Mouse (Mus musculus) hindbrain, embryonic 16.5 days (tissue): Measurements from ENCODE around the gene Nfx1. TPM values are rescaled to one million over a fixed set of nuclear protein-coding genes. Genes with fewer than 3 reads are reported as not detected.

Experiments used
- ATAC-seq: fragments of 200-750 bp; cut with Nextera tagmentation; 2 replicates; pipeline ENCODE4 v1.8.0; 2017; ENCODE audit warnings: moderate TSS enrichment, moderate library complexity
- H3K27ac ChIP-seq: fragments of 300-500 bp; sonication (generic); 2 replicates; pipeline ENCODE4 v1.5.1; 2014; ENCODE audit warnings: low read depth, mild to moderate bottlenecking, control low read depth, low read length, moderate library complexity
- H3K27me3 ChIP-seq: fragments of 300-500 bp; sonication (generic); replicated peaks from 2 replicates; pipeline ENCODE4 v1.6.1; 2014; ENCODE audit warnings: low read length; ENCODE audit not compliant: control insufficient read depth, insufficient read depth
- H3K36me3 ChIP-seq: fragments of 300-500 bp; sonication (generic); 2 replicates; pipeline ENCODE4 v1.6.1; 2014; ENCODE audit warnings: mild to moderate bottlenecking, low read length, moderate library complexity, mixed read lengths; ENCODE audit not compliant: control insufficient read depth, insufficient read depth
- H3K4me1 ChIP-seq: fragments of 300-500 bp; sonication (generic); 2 replicates; pipeline ENCODE4 v1.6.1; 2014; ENCODE audit warnings: low read depth, low read length; ENCODE audit not compliant: control insufficient read depth, insufficient read depth
- H3K4me2 ChIP-seq: fragments of 300-500 bp; sonication (generic); 2 replicates; pipeline ENCODE4 v1.6.1; 2014; ENCODE audit warnings: mild to moderate bottlenecking, low read length, control low read depth, moderate library complexity
- H3K4me3 ChIP-seq: fragments of 300-500 bp; sonication (generic); 2 replicates; pipeline ENCODE4 v1.5.1; 2014; ENCODE audit warnings: mild to moderate bottlenecking, low read length, control low read depth, moderate library complexity
- H3K9ac ChIP-seq: fragments of 300-500 bp; sonication (generic); 2 replicates; pipeline ENCODE4 v1.6.1; 2014; ENCODE audit warnings: low read depth, mild to moderate bottlenecking, control low read depth, low read length, moderate library complexity
- H3K9me3 ChIP-seq: fragments of 300-500 bp; sonication (generic); 2 replicates; pipeline ENCODE4 v1.6.1; 2014; ENCODE audit warnings: mild to moderate bottlenecking, low read length, moderate library complexity; ENCODE audit not compliant: control insufficient read depth
- WGBS: fragments of 180-500 bp; shearing (Covaris S2); extraction: QIAGEN DNeasy Blood & Tissue Kit; methylation state at CpG from one replicate; pipeline ENCODE4 v1.1.7; 2014; 5-methylcytosine and 5-hydroxymethylcytosine counted together
- microRNA-seq: library from miRNA; unstranded; fragments of <30 nt; microRNA quantifications from one replicate; pipeline ENCODE4, GENCODE M21; 2017
- polyA plus RNA-seq: library from polyadenylated mRNA; unstranded; fragments of >200 nt; fragmentation: Nextera tagmentation; extraction: Ambion mirVana; gene quantifications from 2 replicates; pipeline ENCODE4 v1.2.1, GENCODE M21; 2015

Gene Nfx1
- polyA plus RNA-seq, 1 experiment from 2014 or later: 87.5 TPM

DNA sequence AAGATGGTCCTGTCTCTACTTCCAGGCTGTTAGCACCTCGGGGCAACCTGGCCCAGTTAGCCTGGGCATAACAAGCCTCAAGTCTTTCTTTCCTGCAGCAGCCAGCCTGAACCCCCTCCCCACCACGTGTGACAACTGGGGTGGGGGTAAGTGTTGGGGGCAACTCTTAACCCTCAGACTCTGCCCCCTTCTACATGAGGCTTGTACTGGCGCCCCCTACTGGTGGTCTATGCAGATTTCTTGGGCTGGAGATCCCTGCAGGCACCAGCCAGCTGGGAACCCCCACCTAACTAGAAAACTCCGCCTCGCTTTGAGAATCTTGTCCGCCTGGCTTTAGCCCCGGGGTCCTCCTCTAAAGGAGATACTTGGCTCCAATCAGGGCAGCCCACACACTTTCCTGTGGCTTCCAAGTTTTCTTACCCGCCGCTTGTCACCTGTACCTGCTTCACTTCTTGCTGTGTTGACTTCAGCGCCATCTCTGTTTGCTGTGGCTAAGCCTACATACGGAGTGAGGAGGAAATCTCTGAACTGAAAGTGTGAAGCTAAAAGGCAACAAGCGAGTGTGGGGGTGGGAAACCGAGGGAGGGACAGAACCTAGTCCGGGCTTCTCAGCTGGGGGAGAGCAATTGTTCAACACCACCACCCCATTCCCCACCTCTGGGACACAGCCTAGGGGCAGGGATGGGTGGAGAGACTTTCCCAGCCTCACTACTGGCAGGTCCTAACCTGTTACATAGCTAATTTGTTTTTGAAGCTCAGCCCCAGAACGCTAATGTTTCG lies 93.4 kb downstream of the Nfx1 start:
- no peak overlapping the region for H3K27ac ChIP-seq
- H3K4me1 ChIP-seq: no peaks in the 10 kb centered on the region
- no peaks in the 10 kb centered on the region for H3K36me3 ChIP-seq
- H3K4me3 ChIP-seq: no peak overlapping the region
- 24% methylated on average over 16 of the region's 16 CpGs for WGBS
- H3K9ac ChIP-seq: no peak overlapping the region
- no peak overlapping the region for H3K4me2 ChIP-seq
- no peaks in the 10 kb centered on the region for H3K27me3 ChIP-seq
- no peaks in the 10 kb centered on the region for H3K9me3 ChIP-seq
- no peak for ATAC-seq

DNA sequence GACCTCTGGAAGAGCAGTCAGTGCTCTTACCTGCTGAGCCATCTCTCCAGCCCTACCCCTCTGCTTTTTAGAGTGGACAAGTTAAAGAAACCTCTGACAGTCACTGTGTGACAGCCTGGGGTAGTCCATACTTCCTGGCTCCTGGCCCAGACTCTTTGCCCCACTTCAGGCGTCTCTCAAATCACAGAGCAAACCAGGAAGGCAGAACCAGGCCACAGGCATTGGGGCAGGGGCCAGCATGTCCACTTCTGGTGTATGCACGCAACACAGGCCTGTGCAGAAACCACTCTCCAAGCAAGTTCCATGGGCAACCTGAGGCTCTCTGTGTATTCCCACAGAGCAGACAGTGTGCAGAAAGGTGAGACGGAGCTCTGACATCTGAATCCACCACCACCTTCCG lies 94.5 kb downstream of the Nfx1 start:
- WGBS: 87% methylated on average over 4 of the region's 4 CpGs
- H3K9me3 ChIP-seq: no peaks in the 10 kb centered on the region
- no peaks in the 10 kb centered on the region for H3K4me1 ChIP-seq
- no peaks in the 10 kb centered on the region for H3K36me3 ChIP-seq
- ATAC-seq: no peak
- no peak overlapping the region for H3K4me2 ChIP-seq
- H3K4me3 ChIP-seq: no peak overlapping the region
- H3K27me3 ChIP-seq: no peaks in the 10 kb centered on the region
- no peak overlapping the region for H3K27ac ChIP-seq
- H3K9ac ChIP-seq: no peak overlapping the region

DNA sequence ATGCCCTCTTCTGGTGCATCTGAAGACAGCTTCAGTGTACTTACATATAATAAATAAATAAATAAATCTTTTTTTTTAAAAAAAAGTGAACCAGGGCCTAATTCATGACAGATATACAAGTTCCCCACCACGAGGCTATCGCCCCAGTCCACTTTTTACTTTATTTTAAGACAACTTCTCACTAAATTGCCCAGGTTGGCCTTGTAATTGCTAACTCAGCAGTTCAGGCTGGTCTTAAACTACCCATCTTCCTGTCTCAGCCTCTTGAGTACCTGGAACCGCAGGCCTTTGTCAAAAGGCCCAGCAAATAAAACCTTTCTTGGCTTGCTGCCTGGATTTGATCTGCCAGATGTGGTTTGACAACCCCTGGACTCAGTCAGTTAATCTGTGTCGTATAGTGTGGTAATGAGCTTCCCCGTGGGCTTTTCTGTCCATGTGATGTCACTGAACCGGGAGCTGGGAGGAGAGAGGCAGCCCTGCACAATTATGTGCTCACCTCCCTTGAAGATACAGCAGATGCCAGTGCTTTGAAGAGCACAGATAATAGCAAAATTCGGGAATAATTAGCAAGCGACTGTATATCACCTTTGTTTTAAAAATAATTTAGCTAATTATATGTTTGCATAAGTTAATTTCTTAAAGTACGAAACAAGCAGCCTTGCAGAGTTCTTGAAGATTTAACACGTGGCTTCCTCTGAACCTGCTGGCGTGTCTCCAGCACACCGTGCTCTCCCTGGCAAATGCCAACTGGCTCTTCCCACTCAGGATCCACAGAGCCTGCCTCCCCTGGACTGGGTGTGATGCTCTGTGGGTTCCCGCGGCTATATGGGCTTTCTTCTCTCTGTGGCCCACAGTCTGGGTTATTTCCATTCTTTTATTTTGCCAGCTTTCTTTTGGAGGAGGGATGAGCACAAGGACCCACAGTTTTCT lies 101.1 kb downstream of the Nfx1 start:
- H3K9ac ChIP-seq: no peak overlapping the region
- no peaks in the 10 kb centered on the region for H3K36me3 ChIP-seq
- ATAC-seq: no peak
- WGBS: 70% methylated on average over 14 of the region's 14 CpGs
- H3K4me1 ChIP-seq: no peaks in the 10 kb centered on the region
- no peaks in the 10 kb centered on the region for H3K9me3 ChIP-seq
- no peak overlapping the region for H3K27ac ChIP-seq
- H3K4me3 ChIP-seq: no peak overlapping the region
- H3K4me2 ChIP-seq: no peak overlapping the region
- no peaks in the 10 kb centered on the region for H3K27me3 ChIP-seq

DNA sequence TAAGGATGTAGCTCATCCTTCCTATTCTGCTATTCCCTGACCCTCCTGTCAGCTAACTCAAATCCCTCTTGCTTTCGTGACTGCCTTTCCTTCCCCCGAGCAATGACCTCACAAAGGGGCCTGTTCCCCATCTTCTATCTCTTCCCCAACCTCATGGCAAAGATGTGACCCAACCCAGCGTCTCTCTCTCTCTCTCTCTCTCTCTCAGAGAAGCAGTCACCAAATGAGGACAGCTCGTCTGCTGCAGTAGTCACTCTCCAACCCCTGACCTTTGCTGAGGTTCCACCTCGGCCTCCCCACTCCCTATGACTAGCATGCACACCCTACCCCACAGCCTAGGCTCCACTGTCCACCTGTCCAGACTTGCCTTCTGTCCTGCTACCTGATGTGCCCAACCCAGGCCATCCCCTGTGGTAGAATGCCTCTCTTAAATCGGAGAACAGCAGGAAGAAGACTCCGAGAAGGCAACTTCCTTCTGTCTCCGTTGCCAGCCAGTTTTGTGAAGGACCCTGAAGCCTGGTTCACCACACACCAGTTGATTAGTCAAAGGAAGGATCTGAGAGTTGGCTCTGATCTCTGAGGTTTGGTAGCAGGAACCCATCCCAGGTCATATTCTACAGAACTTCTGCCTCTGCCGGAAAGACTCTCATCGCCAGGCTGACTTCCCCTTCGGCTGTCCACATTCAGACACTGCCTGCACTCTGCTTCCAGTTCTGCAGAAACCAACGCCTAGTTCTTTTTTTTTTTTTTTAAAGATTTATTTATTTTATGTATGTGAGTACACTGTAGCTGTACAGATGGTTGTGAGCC lies 102.5 kb downstream of the Nfx1 start:
- no peak overlapping the region for H3K4me2 ChIP-seq
- H3K4me1 ChIP-seq: no peaks in the 10 kb centered on the region
- no peaks in the 10 kb centered on the region for H3K36me3 ChIP-seq
- no peaks in the 10 kb centered on the region for H3K9me3 ChIP-seq
- H3K27me3 ChIP-seq: no peaks in the 10 kb centered on the region
- 80% methylated on average over 12 of the region's 12 CpGs for WGBS
- no peak overlapping the region for H3K9ac ChIP-seq
- H3K27ac ChIP-seq: no peak overlapping the region
- no peak for ATAC-seq
- no peak overlapping the region for H3K4me3 ChIP-seq

DNA sequence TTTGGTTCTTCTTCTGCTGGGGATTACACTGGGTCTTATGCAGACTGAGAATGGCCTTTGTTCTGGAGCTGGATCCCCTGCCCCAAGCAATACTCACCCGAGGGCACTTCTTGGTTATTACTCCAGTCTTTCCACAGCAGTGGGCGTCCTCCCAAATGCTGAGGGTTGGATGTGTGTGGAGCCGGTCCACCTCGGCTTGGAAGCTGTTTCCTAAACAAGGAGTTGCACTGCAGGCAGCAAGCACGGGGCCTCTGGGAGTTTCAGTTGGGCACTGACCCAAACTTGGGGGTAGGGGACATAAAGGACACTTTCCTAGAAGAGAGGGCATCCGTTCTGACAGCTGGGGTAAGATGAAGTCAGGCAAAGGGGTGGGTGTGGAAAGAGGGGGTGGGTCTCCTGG lies 103.8 kb downstream of the Nfx1 start:
- Histone ChIP-seq H3K4me1 (no peaks in the 10 kb centered on the region), H3K27me3 (no peaks in the 10 kb centered on the region), H3K9me3 (no peaks in the 10 kb centered on the region), H3K36me3 (no peaks in the 10 kb centered on the region), H3K4me2 (no peak overlapping the region), H3K4me3 (no peak overlapping the region), H3K9ac (no peak overlapping the region), H3K27ac (no peak overlapping the region)
- WGBS: 67% methylated on average over 6 of the region's 6 CpGs
- ATAC-seq: no peak

Small RNA genes lying within 50 kb of the gene (microRNA-seq; reads per million reads assigned to microRNA genes)
- 2.3 reads per million, percentile 3 among the genes with 10 or more reads in this experiment for gene Mir3094

Other genes with a start within 250 kb of the Nfx1 start
- gene Dnaja1, start 248.8 kb upstream of the Nfx1 start, polyA plus RNA-seq: 625 and 673 TPM in 2 replicates
- gene Smu1, start 213.0 kb upstream of the Nfx1 start, polyA plus RNA-seq: 119 and 120 TPM in 2 replicates
- 6.6 and 9.3 TPM in 2 replicates for gene B4galt1, start 116.9 kb upstream of the Nfx1 start, polyA plus RNA-seq
- gene Spink4, start 50.9 kb upstream of the Nfx1 start, polyA plus RNA-seq: not detected in 2 replicates
- 182 and 191 TPM in 2 replicates for gene Bag1, start 22.6 kb upstream of the Nfx1 start, polyA plus RNA-seq
- 147 TPM in 2 replicates for gene Chmp5, start 22.5 kb upstream of the Nfx1 start, polyA plus RNA-seq
- gene Aqp7, start 77.2 kb downstream of the Nfx1 start, polyA plus RNA-seq: 0.07 TPM in 1 of 2 replicates, not detected in the other
- 0.16 TPM in 1 of 2 replicates, not detected in the other for gene Aqp3, start 127.3 kb downstream of the Nfx1 start, polyA plus RNA-seq
- 37.1 and 47.9 TPM in 2 replicates for gene Nol6, start 153.5 kb downstream of the Nfx1 start, polyA plus RNA-seq
- 42.7 and 54.3 TPM in 2 replicates for gene Ube2r2, start 164.8 kb downstream of the Nfx1 start, polyA plus RNA-seq